Mouse (Mus musculus): ENCODE results near the gene Vinac1. TPM values are rescaled to one million over a fixed set of nuclear protein-coding genes. Genes with fewer than 3 reads are reported as not detected.
A peak's percentile ranks its signal among the peaks of the same experiment; 100 is the strongest.

Vinac1 gene
- polyA plus RNA-seq, 1 experiment from 2014 or later, result 0.34 TPM

- ATAC-seq, result no peak
- Histone ChIP-seq H3K27me3 (replicated peaks; ENCODE audit: control insufficient read depth, insufficient read depth, low read length) (no peaks in the 10 kb centered on the region), H3K27ac (ENCODE audit: low read length) (no peak overlapping the region), H3K9ac (replicated peaks; ENCODE audit: low read depth, low read length) (no peak overlapping the region), H3K36me3 (ENCODE audit: control insufficient read depth, insufficient read depth) (peaks cover 24% of the 10 kb centered on the region), H3K4me1 (replicated peaks; ENCODE audit: control insufficient read depth, insufficient read depth, low read length) (no peaks in the 10 kb centered on the region), H3K9me3 (ENCODE audit: control insufficient read depth, low read length) (no peaks in the 10 kb centered on the region), H3K4me3 (replicated peaks; ENCODE audit: low read length) (no peak overlapping the region), H3K4me2 (ENCODE audit: low read length) (no peak overlapping the region)
- WGBS, result 91% methylated on average over 3 of the region's 3 CpGs
Observed at GRCm38 (mm10) chr2:129078313-129078712, 30.3 kb upstream of the Vinac1 start.

GRCm38 (mm10) chr2:129070296-129070695 is 22.3 kb upstream of the Vinac1 start:
- Histone ChIP-seq H3K36me3 (ENCODE audit: control insufficient read depth, insufficient read depth) (0 out of 2 replicates have a peak, but pooled peaks cover 7% of the 10 kb centered on the region), H3K27ac (ENCODE audit: low read length) (no peak overlapping the region), H3K9me3 (ENCODE audit: control insufficient read depth, low read length) (no peaks in the 10 kb centered on the region), H3K9ac (replicated peaks; ENCODE audit: low read depth, low read length) (no peak overlapping the region), H3K4me1 (replicated peaks; ENCODE audit: control insufficient read depth, insufficient read depth, low read length) (peaks cover 27% of the 10 kb centered on the region), H3K27me3 (replicated peaks; ENCODE audit: control insufficient read depth, insufficient read depth, low read length) (no peaks in the 10 kb centered on the region), H3K4me2 (ENCODE audit: low read length) (no peak overlapping the region), H3K4me3 (replicated peaks; ENCODE audit: low read length) (no peak overlapping the region)
- no peak for ATAC-seq
- WGBS, result 88% methylated on average over 3 of the region's 3 CpGs

GRCm38 (mm10) chr2:129066326-129066725 is 18.4 kb upstream of the Vinac1 start:
- WGBS, result under 1% methylated on average over 20 of the region's 20 CpGs
- Histone ChIP-seq H3K36me3 (ENCODE audit: control insufficient read depth, insufficient read depth) (0 out of 2 replicates have a peak, but pooled peaks cover 7% of the 10 kb centered on the region), H3K4me1 (replicated peaks; ENCODE audit: control insufficient read depth, insufficient read depth, low read length) (peaks cover 30% of the 10 kb centered on the region), H3K9me3 (ENCODE audit: control insufficient read depth, low read length) (no peaks in the 10 kb centered on the region), H3K27ac (ENCODE audit: low read length) (peak overlapping the region; percentile 75), H3K9ac (replicated peaks; ENCODE audit: low read depth, low read length) (peak overlapping the region; percentile 96), H3K4me2 (ENCODE audit: low read length) (peak overlapping the region; percentile 83), H3K4me3 (replicated peaks; ENCODE audit: low read length) (peak overlapping the region; percentile 93), H3K27me3 (replicated peaks; ENCODE audit: control insufficient read depth, insufficient read depth, low read length) (no peaks in the 10 kb centered on the region)
- peak; percentile 81 for ATAC-seq

GRCm38 (mm10) chr2:129065437-129066282 is 17.7 kb upstream of the Vinac1 start, which contains the start of gene Ttl:
Gene Ttl, plus strand, starts transcription at chr2:129065942.
- Histone ChIP-seq H3K9me3 (ENCODE audit: control insufficient read depth, low read length) (no peaks in the 10 kb centered on the region), H3K27me3 (replicated peaks; ENCODE audit: control insufficient read depth, insufficient read depth, low read length) (no peaks in the 10 kb centered on the region), H3K4me3 (replicated peaks; ENCODE audit: low read length) (peak within 1 kb of the TSS; percentile 93), H3K9ac (replicated peaks; ENCODE audit: low read depth, low read length) (peak within 1 kb of the TSS; percentile 96), H3K36me3 (ENCODE audit: control insufficient read depth, insufficient read depth) (0 out of 2 replicates have a peak, but pooled peaks cover 7% of the 10 kb centered on the region), H3K27ac (ENCODE audit: low read length) (peak within 1 kb of the TSS; percentile 75), H3K4me1 (replicated peaks; ENCODE audit: control insufficient read depth, insufficient read depth, low read length) (peaks cover 30% of the 10 kb centered on the region), H3K4me2 (ENCODE audit: low read length) (peak within 1 kb of the TSS; percentile 83)
- under 1% methylated on average over 61 of the region's 62 CpGs for WGBS
- ATAC-seq, result peak; percentile 95

GRCm38 (mm10) chr2:129061456-129062059 is 13.6 kb upstream of the Vinac1 start:
- no peaks in the 10 kb centered on the region for H3K9me3 ChIP-seq (ENCODE audit: control insufficient read depth, low read length)
- no peak overlapping the region for H3K4me2 ChIP-seq (ENCODE audit: low read length)
- H3K4me1 ChIP-seq (replicated peaks; ENCODE audit: control insufficient read depth, insufficient read depth, low read length), result peaks cover 6% of the 10 kb centered on the region
- 81% methylated on average over 10 of the region's 10 CpGs for WGBS
- no peaks in the 10 kb centered on the region for H3K36me3 ChIP-seq (ENCODE audit: control insufficient read depth, insufficient read depth)
- no peak for ATAC-seq
- H3K9ac ChIP-seq (replicated peaks; ENCODE audit: low read depth, low read length), result no peak overlapping the region
- H3K27me3 ChIP-seq (replicated peaks; ENCODE audit: control insufficient read depth, insufficient read depth, low read length), result no peaks in the 10 kb centered on the region
- H3K27ac ChIP-seq (ENCODE audit: low read length), result no peak overlapping the region
- no peak overlapping the region for H3K4me3 ChIP-seq (replicated peaks; ENCODE audit: low read length)

GRCm38 (mm10) chr2:129057920-129058361 is 10.0 kb upstream of the Vinac1 start:
- no peaks in the 10 kb centered on the region for H3K9me3 ChIP-seq (ENCODE audit: control insufficient read depth, low read length)
- no peak overlapping the region for H3K9ac ChIP-seq (replicated peaks; ENCODE audit: low read depth, low read length)
- no peak for ATAC-seq
- no peaks in the 10 kb centered on the region for H3K4me1 ChIP-seq (replicated peaks; ENCODE audit: control insufficient read depth, insufficient read depth, low read length)
- H3K4me2 ChIP-seq (ENCODE audit: low read length), result no peak overlapping the region
- H3K36me3 ChIP-seq (ENCODE audit: control insufficient read depth, insufficient read depth), result no peaks in the 10 kb centered on the region
- H3K27ac ChIP-seq (ENCODE audit: low read length), result no peak overlapping the region
- H3K4me3 ChIP-seq (replicated peaks; ENCODE audit: low read length), result no peak overlapping the region
- 89% methylated on average over 6 of the region's 6 CpGs for WGBS
- H3K27me3 ChIP-seq (replicated peaks; ENCODE audit: control insufficient read depth, insufficient read depth, low read length), result no peaks in the 10 kb centered on the region

- WGBS, result 94% methylated on average over 8 of the region's 8 CpGs
- Histone ChIP-seq H3K27ac (ENCODE audit: low read length) (no peak overlapping the region), H3K36me3 (ENCODE audit: control insufficient read depth, insufficient read depth) (no peaks in the 10 kb centered on the region), H3K4me1 (replicated peaks; ENCODE audit: control insufficient read depth, insufficient read depth, low read length) (no peaks in the 10 kb centered on the region), H3K4me2 (ENCODE audit: low read length) (no peak overlapping the region), H3K9me3 (ENCODE audit: control insufficient read depth, low read length) (no peaks in the 10 kb centered on the region), H3K4me3 (replicated peaks; ENCODE audit: low read length) (no peak overlapping the region), H3K9ac (replicated peaks; ENCODE audit: low read depth, low read length) (no peak overlapping the region), H3K27me3 (replicated peaks; ENCODE audit: control insufficient read depth, insufficient read depth, low read length) (no peaks in the 10 kb centered on the region)
- ATAC-seq, result no peak
Observed at GRCm38 (mm10) chr2:129057256-129057655, 9.3 kb upstream of the Vinac1 start.

- Histone ChIP-seq H3K4me1 (replicated peaks; ENCODE audit: control insufficient read depth, insufficient read depth, low read length) (no peaks in the 10 kb centered on the region), H3K27ac (ENCODE audit: low read length) (no peak overlapping the region), H3K4me3 (replicated peaks; ENCODE audit: low read length) (no peak overlapping the region), H3K27me3 (replicated peaks; ENCODE audit: control insufficient read depth, insufficient read depth, low read length) (no peaks in the 10 kb centered on the region), H3K4me2 (ENCODE audit: low read length) (no peak overlapping the region), H3K9me3 (ENCODE audit: control insufficient read depth, low read length) (no peaks in the 10 kb centered on the region), H3K36me3 (ENCODE audit: control insufficient read depth, insufficient read depth) (no peaks in the 10 kb centered on the region), H3K9ac (replicated peaks; ENCODE audit: low read depth, low read length) (no peak overlapping the region)
- no peak; the same call in 1 of the 2 replicates for ATAC-seq
- WGBS, result 39% methylated on average over 9 of the region's 9 CpGs
Observed at GRCm38 (mm10) chr2:129056597-129056996, 8.6 kb upstream of the Vinac1 start.

GRCm38 (mm10) chr2:129055741-129056140 is 7.8 kb upstream of the Vinac1 start:
- no peak overlapping the region for H3K4me3 ChIP-seq (replicated peaks; ENCODE audit: low read length)
- H3K4me1 ChIP-seq (replicated peaks; ENCODE audit: control insufficient read depth, insufficient read depth, low read length), result no peaks in the 10 kb centered on the region
- H3K9ac ChIP-seq (replicated peaks; ENCODE audit: low read depth, low read length), result no peak overlapping the region
- no peak overlapping the region for H3K27ac ChIP-seq (ENCODE audit: low read length)
- H3K9me3 ChIP-seq (ENCODE audit: control insufficient read depth, low read length), result no peaks in the 10 kb centered on the region
- no peak overlapping the region for H3K4me2 ChIP-seq (ENCODE audit: low read length)
- no peaks in the 10 kb centered on the region for H3K27me3 ChIP-seq (replicated peaks; ENCODE audit: control insufficient read depth, insufficient read depth, low read length)
- no peaks in the 10 kb centered on the region for H3K36me3 ChIP-seq (ENCODE audit: control insufficient read depth, insufficient read depth)
- WGBS, result 95% methylated on average over 6 of the region's 6 CpGs
- ATAC-seq, result no peak

All from forebrain, embryonic 16.5 days (tissue).